ENCODE assay signal across 20 mouse cellular contexts in genomic region chr5:119137409-119137808, GRCm38 (mm10).
A peak's percentile ranks its signal among the peaks of the same experiment; 100 is the strongest.
DNase-seq lines count a peak whose midpoint lies in the region; ATAC-seq lines count a peak whose summit lies in the region.
"Had no signal": no experiment of that assay in that cellular context is flagged by ENCODE, and none has a peak within 500 bp of the region (broad histone marks: within the 10 kb centered on the region; RNA-seq: fewer than 3 reads in every experiment).

No protein-coding gene starts in this region.

- no peaks in the 10 kb centered on the region for H3K36me3 ChIP-seq in kidney, embryonic 16.5 days (ENCODE audit: insufficient read depth, low read length)
- no peaks in the 10 kb centered on the region for H3K36me3 ChIP-seq in embryonic facial prominence, embryonic 14.5 days (ENCODE audit: control insufficient read depth, insufficient read depth, low read length)
- H3K36me3 ChIP-seq in stomach, embryonic 14.5 days (ENCODE audit: control insufficient read depth, insufficient read depth, low read length), result no peaks in the 10 kb centered on the region
- H3K36me3 ChIP-seq: forebrain, embryonic 12.5 days; hindbrain, embryonic 12.5 days; liver, embryonic 15.5 days; midbrain, embryonic 13.5 days had no signal

- peak overlapping the region; percentile 77 for H3K27ac ChIP-seq in kidney, embryonic 16.5 days (ENCODE audit: low read length)
- H3K27ac ChIP-seq in embryonic facial prominence, embryonic 14.5 days (replicated peaks; ENCODE audit: low read depth, low read length), result no peak overlapping the region
- peak overlapping the region; percentile 71; the same call in 1 of the 2 replicates for H3K27ac ChIP-seq in stomach, embryonic 14.5 days (ENCODE audit: low read length)
- H3K27ac ChIP-seq: forebrain, embryonic 12.5 days; heart, adult 2 months; hindbrain, embryonic 12.5 days; liver, embryonic 15.5 days; midbrain, embryonic 13.5 days had no signal

- peak; percentile 32; the same call in 1 of the 2 replicates for ATAC-seq in kidney, embryonic 16.5 days (ENCODE audit: low FRiP score, low TSS enrichment)
- no peak for ATAC-seq in embryonic facial prominence, embryonic 14.5 days (ENCODE audit: low read depth)
- ATAC-seq in stomach, embryonic 14.5 days (ENCODE audit: insufficient number of reproducible peaks, insufficient read depth, low FRiP score, low read depth), result 0 out of 2 replicates have a peak, but pooled peaks have one; percentile 15
- ATAC-seq: midbrain, embryonic 13.5 days had no signal

- H3K27me3 ChIP-seq in kidney, embryonic 16.5 days (ENCODE audit: insufficient read depth, low read length), result no peaks in the 10 kb centered on the region
- peaks cover 6% of the 10 kb centered on the region; the same call in 1 of the 2 replicates for H3K27me3 ChIP-seq in embryonic facial prominence, embryonic 14.5 days (replicated peaks; ENCODE audit: control insufficient read depth, insufficient read depth, low read length)
- H3K27me3 ChIP-seq in stomach, embryonic 14.5 days (ENCODE audit: control insufficient read depth, insufficient read depth, low read length), result no peaks in the 10 kb centered on the region
- H3K27me3 ChIP-seq: CH12.LX; forebrain, embryonic 12.5 days; liver, embryonic 15.5 days had no signal

- peak overlapping the region; percentile 51 for H3K4me2 ChIP-seq in kidney, embryonic 16.5 days (replicated peaks; ENCODE audit: low read depth, low read length)
- peak overlapping the region; percentile 11 for H3K4me2 ChIP-seq in embryonic facial prominence, embryonic 14.5 days (ENCODE audit: low read depth, low read length)
- peak overlapping the region; percentile 39 for H3K4me2 ChIP-seq in stomach, embryonic 14.5 days (replicated peaks; ENCODE audit: low read depth, low read length)
- H3K4me2 ChIP-seq: forebrain, embryonic 12.5 days; hindbrain, embryonic 12.5 days; liver, embryonic 15.5 days; midbrain, embryonic 13.5 days had no signal

- H3K4me1 ChIP-seq in kidney, embryonic 16.5 days (ENCODE audit: insufficient read depth, low read length), result peaks cover 29% of the 10 kb centered on the region
- peaks cover 16% of the 10 kb centered on the region; the same call in 1 of the 2 replicates for H3K4me1 ChIP-seq in embryonic facial prominence, embryonic 14.5 days (ENCODE audit: control insufficient read depth, insufficient read depth, low read length)
- H3K4me1 ChIP-seq in stomach, embryonic 14.5 days (ENCODE audit: control insufficient read depth, insufficient read depth, low read length), result peaks cover 17% of the 10 kb centered on the region
- H3K4me1 ChIP-seq: liver, embryonic 15.5 days had no signal

- peak overlapping the region; percentile 52 for H3K9ac ChIP-seq in kidney, embryonic 16.5 days (replicated peaks; ENCODE audit: low read length)
- no peak overlapping the region for H3K9ac ChIP-seq in embryonic facial prominence, embryonic 14.5 days (ENCODE audit: low read depth, low read length)
- H3K9ac ChIP-seq in stomach, embryonic 14.5 days (replicated peaks; ENCODE audit: low read depth, low read length), result no peak overlapping the region
- H3K9ac ChIP-seq: forebrain, embryonic 12.5 days; hindbrain, embryonic 12.5 days; liver, embryonic 15.5 days; midbrain, embryonic 13.5 days had no signal

- 13% methylated on average over 13 of the region's 13 CpGs for WGBS in kidney, embryonic 16.5 days
- WGBS in embryonic facial prominence, embryonic 14.5 days, result 38% methylated on average over 13 of the region's 13 CpGs
- 17% methylated on average over 13 of the region's 13 CpGs for WGBS in stomach, embryonic 14.5 days

- H3K4me3 ChIP-seq in kidney, embryonic 16.5 days (ENCODE audit: low read length), result peak overlapping the region; percentile 35
- H3K4me3 ChIP-seq in embryonic facial prominence, embryonic 14.5 days (ENCODE audit: low read depth, low read length), result no peak overlapping the region
- H3K4me3 ChIP-seq in stomach, embryonic 14.5 days (ENCODE audit: low read depth, low read length), result peak overlapping the region; percentile 19
- H3K4me3 ChIP-seq: forebrain, embryonic 12.5 days; heart, adult 2 months; hindbrain, embryonic 12.5 days; liver, embryonic 15.5 days; midbrain, embryonic 13.5 days had no signal

- no peaks in the 10 kb centered on the region for H3K9me3 ChIP-seq in kidney, embryonic 16.5 days (ENCODE audit: low read length)
- H3K9me3 ChIP-seq in embryonic facial prominence, embryonic 14.5 days (ENCODE audit: control insufficient read depth, low read length), result no peaks in the 10 kb centered on the region
- H3K9me3 ChIP-seq in stomach, embryonic 14.5 days (ENCODE audit: control insufficient read depth, low read depth, low read length), result no peaks in the 10 kb centered on the region
- H3K9me3 ChIP-seq: forebrain, embryonic 12.5 days; hindbrain, embryonic 12.5 days; liver, embryonic 15.5 days; midbrain, embryonic 13.5 days had no signal

- peak; percentile 37 for DNase-seq in embryo, embryonic 11 days
- DNase-seq in embryo, embryonic 10 days (ENCODE audit: low spot score), result no peak
- no peak for DNase-seq in kidney, adult 18-20 months
- no peak for DNase-seq in embryonic facial prominence, embryonic 14.5 days (ENCODE audit: low spot score)
- DNase-seq in right cerebral cortex, adult 2 months (ENCODE audit: low spot score in 2 of 2), result no peak
- no peak for DNase-seq in ovary, postnatal 14 days (ENCODE audit: low spot score)
- DNase-seq: adrenal gland, postnatal 25 days; cerebellum, adult 9-10 months; kidney, adult 11 months; lung, postnatal 36 days; right cerebral cortex, postnatal 25 days; thymus, adult 2 months had no signal
